Mouse (Mus musculus): Measurements from ENCODE around the gene Mdm2. TPM values are rescaled to one million over a fixed set of nuclear protein-coding genes. Genes with fewer than 3 reads are reported as not detected.

The Mdm2 gene
- polyA plus RNA-seq, 1 experiment from 2014 or later: 63.5 TPM

- 92% methylated on average over 12 of the region's 12 CpGs for WGBS
- Histone ChIP-seq H3K9ac (replicated peaks) (no peak overlapping the region), H3K27ac (replicated peaks) (no peak overlapping the region), H3K4me1 (peaks cover 8% of the 10 kb centered on the region; the same call in 1 of the 2 replicates), H3K36me3 (no peaks in the 10 kb centered on the region), H3K9me3 (no peaks in the 10 kb centered on the region), H3K27me3 (no peaks in the 10 kb centered on the region), H3K4me3 (no peak overlapping the region), H3K4me2 (replicated peaks) (no peak overlapping the region)
- ATAC-seq (replicated peaks): no peak
These were observed 29.6 kb downstream of the Mdm2 start for GRCm38 (mm10) chr10:117680868-117681513.

- no peak overlapping the region for H3K27ac ChIP-seq (replicated peaks)
- no peak for ATAC-seq (replicated peaks)
- no peak overlapping the region for H3K9ac ChIP-seq (replicated peaks)
- no peaks in the 10 kb centered on the region for H3K36me3 ChIP-seq
- no peak overlapping the region for H3K4me3 ChIP-seq
- H3K27me3 ChIP-seq: no peaks in the 10 kb centered on the region
- H3K4me1 ChIP-seq: peaks cover 16% of the 10 kb centered on the region
- H3K4me2 ChIP-seq (replicated peaks): no peak overlapping the region
- H3K9me3 ChIP-seq: no peaks in the 10 kb centered on the region
- 95% methylated on average over 14 of the region's 14 CpGs for WGBS
These were observed 30.5 kb downstream of the Mdm2 start for GRCm38 (mm10) chr10:117679963-117680473.

DNA sequence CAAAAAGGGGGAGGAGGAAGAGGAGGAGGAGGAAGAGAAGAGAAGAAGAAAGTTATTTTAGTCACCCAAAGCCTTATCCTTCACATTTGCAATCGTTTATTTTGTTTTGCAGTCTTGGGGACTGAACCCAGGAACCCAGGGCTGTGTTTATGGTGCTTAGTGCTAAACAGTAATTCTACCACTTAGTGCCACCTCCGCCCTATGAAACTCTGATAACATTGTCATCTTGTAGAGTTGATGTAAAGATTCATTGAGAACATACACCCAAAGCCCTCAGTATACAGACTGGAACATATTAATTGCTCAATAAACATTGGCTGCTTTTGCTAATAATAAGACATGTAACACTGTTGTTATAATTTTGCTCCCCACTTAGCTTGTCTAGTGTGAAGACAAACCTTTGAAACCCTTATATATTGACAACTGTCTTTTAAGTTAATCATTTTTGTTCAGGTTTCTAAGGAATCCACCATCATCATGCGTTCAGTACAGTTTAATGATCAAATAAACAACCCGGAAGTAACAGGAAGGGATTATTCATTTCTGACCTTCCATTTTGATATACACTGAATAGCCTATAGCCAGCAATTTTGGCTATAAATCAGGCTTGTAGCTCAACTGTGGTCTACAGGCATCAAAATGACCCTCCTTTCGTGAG lies 31.4 kb downstream of the Mdm2 start:
- no peak for ATAC-seq (replicated peaks)
- Histone ChIP-seq H3K36me3 (no peaks in the 10 kb centered on the region), H3K9me3 (no peaks in the 10 kb centered on the region), H3K4me1 (peaks cover 16% of the 10 kb centered on the region), H3K4me3 (no peak overlapping the region), H3K9ac (replicated peaks) (no peak overlapping the region), H3K4me2 (replicated peaks) (no peak overlapping the region), H3K27me3 (no peaks in the 10 kb centered on the region), H3K27ac (replicated peaks) (no peak overlapping the region)
- 83% methylated on average over 5 of the region's 5 CpGs for WGBS

DNA sequence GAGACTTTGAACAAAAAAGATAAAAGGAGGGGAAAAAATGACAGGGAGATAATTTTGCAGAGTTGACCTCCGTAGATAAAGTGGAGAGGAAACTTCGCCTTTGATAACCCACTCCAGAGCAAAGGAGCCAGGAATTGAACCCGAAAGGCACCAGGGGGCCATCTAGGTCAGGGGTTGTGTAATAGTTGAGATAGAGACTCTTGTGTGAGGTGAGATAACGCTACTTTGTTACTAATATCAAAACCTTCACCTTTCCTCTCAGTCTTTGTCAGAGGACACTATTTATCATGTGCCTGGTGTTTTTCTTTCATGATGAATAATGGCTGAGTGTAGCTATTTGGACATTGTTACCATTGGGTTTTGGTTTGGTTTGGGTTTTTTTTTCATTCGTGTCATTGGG lies 32.2 kb downstream of the Mdm2 start:
- Histone ChIP-seq H3K4me1 (peaks cover 16% of the 10 kb centered on the region), H3K9me3 (no peaks in the 10 kb centered on the region), H3K4me2 (replicated peaks) (no peak overlapping the region), H3K36me3 (no peaks in the 10 kb centered on the region), H3K4me3 (no peak overlapping the region), H3K27me3 (no peaks in the 10 kb centered on the region), H3K27ac (replicated peaks) (no peak overlapping the region), H3K9ac (replicated peaks) (no peak overlapping the region)
- ATAC-seq (replicated peaks): no peak
- 78% methylated on average over 5 of the region's 5 CpGs for WGBS

DNA sequence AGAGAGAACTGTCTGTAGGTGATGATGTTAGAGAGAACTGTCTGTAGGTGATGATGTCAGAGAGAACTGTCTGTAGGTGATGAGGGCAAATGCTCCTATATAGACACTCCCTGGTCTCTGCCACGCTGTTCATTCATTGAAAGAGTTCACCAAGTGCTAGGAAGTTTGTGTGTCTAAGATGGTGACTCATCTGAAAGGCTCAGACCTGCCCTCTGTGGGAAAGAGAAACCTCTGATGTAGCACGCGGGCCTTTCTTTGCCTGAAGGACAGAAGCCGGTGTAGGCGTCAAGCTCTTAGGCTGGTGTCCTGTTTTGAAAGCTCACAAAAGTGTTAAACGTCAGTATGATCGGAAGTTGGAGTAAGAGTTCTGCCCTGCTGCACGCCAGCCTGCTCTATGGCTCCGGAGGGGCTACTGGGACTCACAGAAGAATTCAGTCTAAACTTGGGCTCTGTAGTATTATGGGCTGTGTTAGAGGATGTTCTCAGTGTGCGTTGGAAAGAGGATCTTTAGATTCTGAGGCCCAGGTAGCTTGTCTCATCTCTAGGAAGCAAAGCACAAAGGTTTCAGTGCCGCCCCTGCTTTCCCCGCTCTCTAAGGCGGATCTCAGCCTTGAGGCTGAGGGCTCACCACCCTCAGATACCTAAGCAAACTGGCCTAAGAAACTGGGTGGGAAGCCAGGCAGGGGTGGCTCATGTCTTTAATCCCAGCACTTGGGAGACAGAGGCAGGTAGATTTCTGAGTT lies 32.9 kb downstream of the Mdm2 start:
- Histone ChIP-seq H3K4me3 (no peak overlapping the region), H3K4me2 (replicated peaks) (no peak overlapping the region), H3K9me3 (no peaks in the 10 kb centered on the region), H3K27ac (replicated peaks) (no peak overlapping the region), H3K4me1 (peaks cover 19% of the 10 kb centered on the region), H3K27me3 (no peaks in the 10 kb centered on the region), H3K36me3 (no peaks in the 10 kb centered on the region), H3K9ac (replicated peaks) (no peak overlapping the region)
- 77% methylated on average over 13 of the region's 13 CpGs for WGBS
- no peak for ATAC-seq (replicated peaks)

- Histone ChIP-seq H3K36me3 (no peaks in the 10 kb centered on the region), H3K4me1 (peaks cover 22% of the 10 kb centered on the region), H3K27ac (replicated peaks) (peak overlapping the region; percentile 78), H3K4me3 (peak overlapping the region; percentile 41), H3K27me3 (no peaks in the 10 kb centered on the region), H3K4me2 (replicated peaks) (peak overlapping the region; percentile 59), H3K9ac (replicated peaks) (peak overlapping the region; percentile 56), H3K9me3 (no peaks in the 10 kb centered on the region)
- 29% methylated on average over 17 of the region's 17 CpGs for WGBS
- ATAC-seq (replicated peaks): peak; percentile 23; the same call in 1 of the 2 replicates
These were observed 33.8 kb downstream of the Mdm2 start for GRCm38 (mm10) chr10:117676644-117677313.

DNA sequence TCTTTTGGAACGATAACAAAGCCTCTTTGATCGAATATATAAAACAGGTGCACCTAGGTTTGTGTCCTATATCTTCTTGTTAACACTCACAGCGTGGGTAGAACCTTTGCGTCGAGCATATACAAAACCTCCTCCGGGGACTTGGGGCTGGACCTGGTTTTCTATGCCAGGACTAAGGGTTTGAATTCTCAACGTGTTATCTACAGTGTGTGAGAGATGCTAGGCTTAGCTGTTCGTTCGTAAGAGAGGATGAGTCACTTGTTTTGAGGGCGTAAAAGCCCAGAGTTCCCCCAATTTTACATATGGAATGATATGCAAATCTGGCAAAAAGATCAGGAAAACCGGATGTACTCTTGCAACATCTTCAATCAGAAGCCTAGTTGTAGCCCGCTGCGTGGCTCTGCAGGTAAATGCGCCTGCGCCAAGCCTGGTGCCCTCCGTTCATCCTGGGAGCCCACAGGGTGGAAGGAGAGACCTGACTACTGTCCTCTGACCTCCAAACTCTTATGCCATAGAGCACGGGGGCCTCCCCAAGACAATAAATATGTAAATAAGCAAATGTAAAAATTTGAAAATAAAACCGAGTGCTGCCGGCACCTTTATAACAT lies 34.4 kb downstream of the Mdm2 start:
- WGBS: 41% methylated on average over 19 of the region's 19 CpGs
- Histone ChIP-seq H3K4me2 (replicated peaks) (peak overlapping the region; percentile 59), H3K4me1 (peaks cover 22% of the 10 kb centered on the region), H3K9ac (replicated peaks) (peak overlapping the region; percentile 56), H3K27ac (replicated peaks) (peak overlapping the region; percentile 78), H3K9me3 (no peaks in the 10 kb centered on the region), H3K4me3 (peak overlapping the region; percentile 41), H3K27me3 (no peaks in the 10 kb centered on the region), H3K36me3 (no peaks in the 10 kb centered on the region)
- ATAC-seq (replicated peaks): peak; percentile 65

GRCm38 (mm10) chr10:117675096-117676035 lies 35.2 kb downstream of the Mdm2 start:
- H3K4me3 ChIP-seq: peak overlapping the region; percentile 41
- no peaks in the 10 kb centered on the region for H3K36me3 ChIP-seq
- no peaks in the 10 kb centered on the region for H3K27me3 ChIP-seq
- H3K4me1 ChIP-seq: peaks cover 22% of the 10 kb centered on the region
- ATAC-seq (replicated peaks): peak; percentile 71
- WGBS: 34% methylated on average over 20 of the region's 20 CpGs
- peak overlapping the region; percentile 56 for H3K9ac ChIP-seq (replicated peaks)
- H3K4me2 ChIP-seq (replicated peaks): peak overlapping the region; percentile 59
- peak overlapping the region; percentile 78 for H3K27ac ChIP-seq (replicated peaks)
- H3K9me3 ChIP-seq: no peaks in the 10 kb centered on the region

- H3K4me2 ChIP-seq (replicated peaks): no peak overlapping the region
- no peak overlapping the region for H3K27ac ChIP-seq (replicated peaks)
- no peak overlapping the region for H3K9ac ChIP-seq (replicated peaks)
- 90% methylated on average over 3 of the region's 3 CpGs for WGBS
- no peak overlapping the region for H3K4me3 ChIP-seq
- no peaks in the 10 kb centered on the region for H3K36me3 ChIP-seq
- H3K4me1 ChIP-seq: peaks cover 22% of the 10 kb centered on the region
- no peaks in the 10 kb centered on the region for H3K27me3 ChIP-seq
- H3K9me3 ChIP-seq: no peaks in the 10 kb centered on the region
- no peak for ATAC-seq (replicated peaks)
These were observed 36.1 kb downstream of the Mdm2 start for GRCm38 (mm10) chr10:117674359-117675019.

DNA sequence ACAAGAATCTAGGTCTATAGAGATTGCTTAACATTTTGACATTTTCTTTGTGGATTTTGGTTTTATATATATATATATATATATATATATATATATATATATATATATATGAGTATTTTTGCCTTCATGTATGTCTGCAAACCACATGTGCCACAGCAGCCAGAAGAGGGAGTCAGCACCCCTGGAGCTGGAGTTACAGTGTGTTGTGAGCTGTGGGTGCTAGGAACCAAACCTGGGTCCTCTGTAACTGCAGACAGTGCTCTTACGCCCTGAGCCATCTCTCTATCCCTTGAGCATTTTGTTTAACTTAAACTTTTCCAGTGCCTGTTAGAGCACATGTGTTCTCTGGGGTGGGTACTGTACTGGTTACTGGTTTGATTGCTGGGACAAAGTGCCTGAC lies 36.6 kb downstream of the Mdm2 start:
- Histone ChIP-seq H3K4me1 (peaks cover 22% of the 10 kb centered on the region), H3K27me3 (no peaks in the 10 kb centered on the region), H3K4me2 (replicated peaks) (no peak overlapping the region), H3K4me3 (no peak overlapping the region), H3K9me3 (no peaks in the 10 kb centered on the region), H3K36me3 (no peaks in the 10 kb centered on the region), H3K9ac (replicated peaks) (no peak overlapping the region), H3K27ac (replicated peaks) (no peak overlapping the region)
- WGBS: 89% methylated on average over 1 of the region's 1 CpGs
- ATAC-seq (replicated peaks): no peak

Measured in forebrain, embryonic 15.5 days (tissue).